Mouse (Mus musculus): ENCODE data around the gene Tssk4. TPM values are rescaled to one million over a fixed set of nuclear protein-coding genes. Genes with fewer than 3 reads are reported as not detected.

Tssk4 gene
- polyA plus RNA-seq, 1 experiment: 1.7 TPM

- H3K27ac ChIP-seq (ENCODE audit: insufficient read depth, low read depth, low read length): peak overlapping the region; percentile 92
- no peak for TF ChIP-seq CTCF (IDR thresholded peaks at IDR 0.05; ENCODE audit: low read depth, low read length)
- no peak for TF ChIP-seq POLR2A (IDR thresholded peaks at IDR 0.05; ENCODE audit: borderline replicate concordance, low read depth, low read length)
- H3K4me3 ChIP-seq (ENCODE audit: insufficient read depth, low read length): peak overlapping the region; percentile 91
- peaks cover 9% of the 10 kb centered on the region for H3K4me1 ChIP-seq (ENCODE audit: control insufficient read depth, insufficient read depth, low read length)
Observed at GRCm38 (mm10) chr14:55671486-55671832, 21.5 kb downstream of the Tssk4 start.

DNA sequence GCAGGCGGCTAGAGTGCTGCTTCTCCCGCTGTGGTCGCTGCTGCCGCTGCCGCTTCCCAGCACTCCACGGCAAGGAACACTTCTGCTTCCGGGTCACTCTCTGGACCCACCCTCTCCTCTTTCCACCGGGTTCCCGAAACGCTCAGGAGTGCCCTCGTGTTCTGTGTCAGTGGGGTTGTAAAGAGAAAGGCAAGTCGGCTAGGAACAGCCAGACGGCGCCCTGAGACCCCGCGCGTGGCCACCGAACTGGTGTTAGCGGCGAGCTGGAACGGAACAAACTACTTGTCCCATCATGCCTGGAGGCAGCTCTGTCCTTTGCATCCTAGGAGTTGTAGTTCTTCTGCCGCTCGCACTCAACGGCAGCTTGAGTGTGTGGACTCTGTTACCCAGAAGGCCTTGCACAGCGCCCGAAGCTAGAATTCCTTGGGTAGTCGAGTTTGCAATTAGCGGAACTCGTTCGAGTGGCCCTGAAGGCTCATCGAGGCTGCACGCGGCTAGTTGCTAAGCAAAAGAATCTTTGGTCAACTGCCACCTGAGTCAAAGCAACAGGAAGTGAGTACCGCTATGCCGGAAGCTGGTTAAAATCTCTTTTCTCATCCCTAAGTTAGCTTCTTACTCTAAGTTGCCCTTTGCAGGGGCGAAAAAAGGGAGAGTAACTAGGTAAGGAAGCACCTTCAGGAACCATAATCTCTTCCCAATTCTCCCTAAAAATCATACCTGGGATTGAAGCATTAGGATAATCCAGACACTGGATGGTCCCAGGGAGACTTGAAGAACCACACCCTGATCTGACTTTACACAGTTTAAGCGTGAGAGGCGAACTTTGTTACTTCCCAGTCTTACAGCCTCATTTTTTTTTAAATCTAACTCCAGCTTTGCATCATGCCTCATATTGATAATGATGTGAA lies 22.1 kb downstream of the Tssk4 start, which contains the start of the genes Gmpr2 and Nedd8:
Gmpr2 (plus strand) TSS at position 109 of the 908 bp plus-strand sequence.
Nedd8 (minus strand) TSS at position 292 of the 908 bp plus-strand sequence.
- TF ChIP-seq POLR2A (IDR thresholded peaks at IDR 0.05; ENCODE audit: borderline replicate concordance, low read depth, low read length): no peak
- no peak for TF ChIP-seq CTCF (IDR thresholded peaks at IDR 0.05; ENCODE audit: low read depth, low read length)
- Histone ChIP-seq H3K27ac (ENCODE audit: insufficient read depth, low read depth, low read length) (peak within 1 kb of the TSS; percentile 92), H3K4me3 (ENCODE audit: insufficient read depth, low read length) (peak within 1 kb of the TSS; percentile 91), H3K4me1 (ENCODE audit: control insufficient read depth, insufficient read depth, low read length) (peaks cover 15% of the 10 kb centered on the region)

- TF ChIP-seq POLR2A (IDR thresholded peaks at IDR 0.05; ENCODE audit: borderline replicate concordance, low read depth, low read length) (no peak), CTCF (IDR thresholded peaks at IDR 0.05; ENCODE audit: low read depth, low read length) (no peak)
- Histone ChIP-seq H3K4me3 (ENCODE audit: insufficient read depth, low read length) (peak overlapping the region; percentile 66), H3K4me1 (ENCODE audit: control insufficient read depth, insufficient read depth, low read length) (peaks cover 18% of the 10 kb centered on the region), H3K27ac (ENCODE audit: insufficient read depth, low read depth, low read length) (peak overlapping the region; percentile 53; the same call in 1 of the 2 replicates)
Observed at GRCm38 (mm10) chr14:55672741-55673060, 22.7 kb downstream of the Tssk4 start.

DNA sequence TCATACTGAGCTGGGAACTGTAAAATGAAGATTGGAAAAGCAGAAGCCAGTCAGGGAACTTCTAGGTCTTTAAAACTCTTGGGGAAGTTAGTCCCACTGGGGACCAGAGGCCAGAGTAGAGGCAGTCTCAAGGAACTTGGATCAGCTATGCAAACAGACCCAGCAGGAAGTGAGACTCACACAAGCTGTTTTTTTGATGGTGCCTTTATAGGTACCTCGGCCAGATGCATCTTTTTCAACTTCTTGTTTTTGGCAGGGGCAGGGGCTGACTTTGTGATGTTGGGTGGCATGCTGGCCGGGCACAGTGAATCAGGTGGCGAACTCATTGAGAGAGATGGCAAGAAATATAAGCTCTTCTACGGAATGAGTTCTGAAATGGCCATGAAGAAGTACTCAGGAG lies 27.6 kb downstream of the Tssk4 start:
- peaks cover 26% of the 10 kb centered on the region for H3K4me1 ChIP-seq (ENCODE audit: control insufficient read depth, insufficient read depth, low read length)
- H3K4me3 ChIP-seq (ENCODE audit: insufficient read depth, low read length): no peak overlapping the region
- H3K27ac ChIP-seq (ENCODE audit: insufficient read depth, low read depth, low read length): no peak overlapping the region
- TF ChIP-seq POLR2A (IDR thresholded peaks at IDR 0.05; ENCODE audit: borderline replicate concordance, low read depth, low read length) (no peak), CTCF (IDR thresholded peaks at IDR 0.05; ENCODE audit: low read depth, low read length) (no peak)

- Histone ChIP-seq H3K4me3 (ENCODE audit: insufficient read depth, low read length) (peak within 1 kb of the TSS; percentile 87), H3K4me1 (ENCODE audit: control insufficient read depth, insufficient read depth, low read length) (peaks cover 32% of the 10 kb centered on the region), H3K27ac (ENCODE audit: insufficient read depth, low read depth, low read length) (peak within 1 kb of the TSS; percentile 61)
- TF ChIP-seq CTCF (IDR thresholded peaks at IDR 0.05; ENCODE audit: low read depth, low read length) (peak; percentile 98), POLR2A (IDR thresholded peaks at IDR 0.05; ENCODE audit: borderline replicate concordance, low read depth, low read length) (no peak)
Observed at GRCm38 (mm10) chr14:55681160-55682117, 31.5 kb downstream of the Tssk4 start, which contains the start of gene Tinf2. Gene Tinf2 (minus strand): TSS chr14:55681820.

DNA sequence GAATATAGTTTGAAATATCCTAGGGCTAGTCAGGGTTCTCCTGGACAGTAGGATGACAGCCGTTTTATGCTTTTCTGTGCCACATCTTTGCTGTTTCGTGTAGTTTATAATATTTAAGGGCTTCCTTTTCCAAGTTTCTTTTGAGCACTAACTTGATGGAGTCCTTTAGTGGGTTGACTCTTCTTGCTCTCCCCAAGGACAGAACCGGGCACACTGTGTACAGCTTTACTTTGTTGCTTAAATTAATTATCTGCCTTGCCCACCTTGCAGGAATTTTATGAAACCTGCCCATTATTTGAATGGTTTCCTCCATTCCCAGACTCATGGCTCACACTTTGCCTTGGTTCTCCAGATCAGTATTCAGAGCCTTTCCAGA lies 32.1 kb downstream of the Tssk4 start:
- Histone ChIP-seq H3K4me1 (ENCODE audit: control insufficient read depth, insufficient read depth, low read length) (peaks cover 26% of the 10 kb centered on the region), H3K4me3 (ENCODE audit: insufficient read depth, low read length) (peak overlapping the region; percentile 87), H3K27ac (ENCODE audit: insufficient read depth, low read depth, low read length) (peak overlapping the region; percentile 26)
- TF ChIP-seq CTCF (IDR thresholded peaks at IDR 0.05; ENCODE audit: low read depth, low read length) (no peak), POLR2A (IDR thresholded peaks at IDR 0.05; ENCODE audit: borderline replicate concordance, low read depth, low read length) (no peak)

DNA sequence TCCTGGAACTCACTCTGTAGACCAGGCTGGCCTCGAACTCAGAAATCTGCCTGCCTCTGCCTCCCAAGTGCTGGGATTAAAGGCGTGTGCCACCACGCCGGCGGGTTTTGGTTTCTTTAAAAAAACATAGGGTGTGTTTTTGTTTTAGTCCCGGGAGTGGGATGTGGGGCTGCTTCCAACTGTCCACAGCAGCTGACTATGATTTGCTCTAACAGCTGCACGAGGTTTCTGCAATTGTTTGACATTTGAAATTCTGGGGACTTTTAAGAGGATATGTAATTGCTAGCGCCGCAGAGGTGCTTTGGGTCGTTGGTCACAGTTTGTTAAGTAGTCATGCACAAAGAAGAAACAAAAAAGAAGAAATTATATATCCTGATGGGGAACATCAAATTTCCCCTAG lies 39.4 kb downstream of the Tssk4 start:
- no peak overlapping the region for H3K27ac ChIP-seq (ENCODE audit: insufficient read depth, low read depth, low read length)

DNA sequence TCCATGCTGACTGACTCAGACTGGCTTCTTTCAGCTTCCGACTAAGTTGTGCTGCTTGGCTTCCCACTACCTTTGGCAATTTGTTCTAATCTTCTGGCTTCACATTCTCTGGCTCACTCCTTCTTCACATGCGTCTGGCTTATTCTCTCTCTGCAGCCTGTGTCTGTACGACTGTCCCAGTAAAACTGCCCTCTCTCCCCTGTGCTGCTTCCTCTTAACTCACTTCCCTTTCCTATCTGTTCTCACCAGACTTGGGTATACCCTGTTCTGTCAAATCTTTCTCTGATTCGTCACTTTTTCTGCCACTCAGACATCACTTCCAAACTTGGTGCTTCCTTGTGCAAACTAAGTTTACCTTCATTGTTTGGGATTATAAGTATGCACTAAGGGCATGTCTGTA lies 47.2 kb downstream of the Tssk4 start:
- TF ChIP-seq CTCF (IDR thresholded peaks at IDR 0.05; ENCODE audit: low read depth, low read length): no peak
- no peak for TF ChIP-seq POLR2A (IDR thresholded peaks at IDR 0.05; ENCODE audit: borderline replicate concordance, low read depth, low read length)

More for the DNA sequence above, 39.4 kb downstream of the Tssk4 start:
- Histone ChIP-seq H3K4me1 (ENCODE audit: control insufficient read depth, insufficient read depth, low read length) (peaks cover 12% of the 10 kb centered on the region), H3K4me3 (ENCODE audit: insufficient read depth, low read length) (no peak overlapping the region)
- TF ChIP-seq CTCF (IDR thresholded peaks at IDR 0.05; ENCODE audit: low read depth, low read length) (no peak), POLR2A (IDR thresholded peaks at IDR 0.05; ENCODE audit: borderline replicate concordance, low read depth, low read length) (no peak)

GRCm38 (mm10) chr14:55701131-55701530 lies 51.1 kb downstream of the Tssk4 start:
- no peak for TF ChIP-seq CTCF (IDR thresholded peaks at IDR 0.05; ENCODE audit: low read depth, low read length)
- no peak for TF ChIP-seq POLR2A (IDR thresholded peaks at IDR 0.05; ENCODE audit: borderline replicate concordance, low read depth, low read length)
- Histone ChIP-seq H3K4me1 (ENCODE audit: control insufficient read depth, insufficient read depth, low read length) (peaks cover 38% of the 10 kb centered on the region), H3K27ac (ENCODE audit: insufficient read depth, low read depth, low read length) (no peak overlapping the region), H3K4me3 (ENCODE audit: insufficient read depth, low read length) (no peak overlapping the region)

More for the DNA sequence above, 47.2 kb downstream of the Tssk4 start:
- Histone ChIP-seq H3K27ac (ENCODE audit: insufficient read depth, low read depth, low read length) (peak overlapping the region; percentile 63), H3K4me3 (ENCODE audit: insufficient read depth, low read length) (peak overlapping the region; percentile 59), H3K4me1 (ENCODE audit: control insufficient read depth, insufficient read depth, low read length) (peaks cover 26% of the 10 kb centered on the region)

Other genes starting within 250 kb of the Tssk4 start
- gene Dhrs4, start 171.4 kb upstream of the Tssk4 start, polyA plus RNA-seq (2012; ENCODE audit: insufficient read depth, insufficient read length, missing spikeins): 28.3 and 33.4 TPM in 2 replicates
- gene Carmil3, start 159.5 kb upstream of the Tssk4 start, polyA plus RNA-seq (2012; ENCODE audit: insufficient read depth, insufficient read length, missing spikeins): 0.43 TPM in 1 of 2 replicates, not detected in the other
- gene Cpne6, start 139.7 kb upstream of the Tssk4 start, polyA plus RNA-seq (2012; ENCODE audit: insufficient read depth, insufficient read length, missing spikeins): not detected in 2 replicates
- not detected in 2 replicates for gene Nrl, start 125.2 kb upstream of the Tssk4 start, polyA plus RNA-seq (2012; ENCODE audit: insufficient read depth, insufficient read length, missing spikeins)
- 34.7 and 38.6 TPM in 2 replicates for gene Pck2, start 109.9 kb upstream of the Tssk4 start, polyA plus RNA-seq (2012; ENCODE audit: insufficient read depth, insufficient read length, missing spikeins)
- 54.5 and 57.0 TPM in 2 replicates for gene Dcaf11, start 90.2 kb upstream of the Tssk4 start, polyA plus RNA-seq (2012; ENCODE audit: insufficient read depth, insufficient read length, missing spikeins)
- gene A730061H03Rik, start 89.8 kb upstream of the Tssk4 start, polyA plus RNA-seq (2012; ENCODE audit: insufficient read depth, insufficient read length, missing spikeins): not detected in 2 replicates
- gene Fitm1, start 74.6 kb upstream of the Tssk4 start, polyA plus RNA-seq (2012; ENCODE audit: insufficient read depth, insufficient read length, missing spikeins): not detected in 2 replicates
- gene Psme1, start 72.1 kb upstream of the Tssk4 start, polyA plus RNA-seq (2012; ENCODE audit: insufficient read depth, insufficient read length, missing spikeins): 382 and 397 TPM in 2 replicates
- 19.3 and 21.9 TPM in 2 replicates for gene Emc9, start 64.9 kb upstream of the Tssk4 start, polyA plus RNA-seq (2012; ENCODE audit: insufficient read depth, insufficient read length, missing spikeins)
- gene Psme2, start 59.1 kb upstream of the Tssk4 start, polyA plus RNA-seq (2012; ENCODE audit: insufficient read depth, insufficient read length, missing spikeins): 219 and 291 TPM in 2 replicates
- 38.5 and 45.6 TPM in 2 replicates for gene Rnf31, start 58.5 kb upstream of the Tssk4 start, polyA plus RNA-seq (2012; ENCODE audit: insufficient read depth, insufficient read length, missing spikeins)
- gene Irf9, start 46.6 kb upstream of the Tssk4 start, polyA plus RNA-seq (2012; ENCODE audit: insufficient read depth, insufficient read length, missing spikeins): 74.7 and 77.7 TPM in 2 replicates
- 0.25 TPM in 1 of 2 replicates, not detected in the other for gene Rec8, start 32.1 kb upstream of the Tssk4 start, polyA plus RNA-seq (2012; ENCODE audit: insufficient read depth, insufficient read length, missing spikeins)
- gene Ipo4, start 14.2 kb upstream of the Tssk4 start, polyA plus RNA-seq (2012; ENCODE audit: insufficient read depth, insufficient read length, missing spikeins): 31.4 and 33.3 TPM in 2 replicates
- gene Gm49378, start 12.3 kb upstream of the Tssk4 start, polyA plus RNA-seq (2012; ENCODE audit: insufficient read depth, insufficient read length, missing spikeins): 0.59 and 3.0 TPM in 2 replicates
- gene Tm9sf1, start 6.4 kb upstream of the Tssk4 start, polyA plus RNA-seq (2012; ENCODE audit: insufficient read depth, insufficient read length, missing spikeins): 61.9 and 64.9 TPM in 2 replicates
- gene Mdp1, start 10.3 kb downstream of the Tssk4 start, polyA plus RNA-seq (2012; ENCODE audit: insufficient read depth, insufficient read length, missing spikeins): 35.9 and 36.3 TPM in 2 replicates
- 38.8 and 41.2 TPM in 2 replicates for gene Gmpr2, start 21.8 kb downstream of the Tssk4 start, polyA plus RNA-seq (2012; ENCODE audit: insufficient read depth, insufficient read length, missing spikeins)
- 318 and 335 TPM in 2 replicates for gene Nedd8, start 21.9 kb downstream of the Tssk4 start, polyA plus RNA-seq (2012; ENCODE audit: insufficient read depth, insufficient read length, missing spikeins)
- 18.0 and 19.5 TPM in 2 replicates for gene Tinf2, start 31.6 kb downstream of the Tssk4 start, polyA plus RNA-seq (2012; ENCODE audit: insufficient read depth, insufficient read length, missing spikeins)
- 0.59 and 1.1 TPM in 2 replicates for gene Tgm1, start 63.7 kb downstream of the Tssk4 start, polyA plus RNA-seq (2012; ENCODE audit: insufficient read depth, insufficient read length, missing spikeins)
- 28.2 and 29.4 TPM in 2 replicates for gene Rabggta, start 72.1 kb downstream of the Tssk4 start, polyA plus RNA-seq (2012; ENCODE audit: insufficient read depth, insufficient read length, missing spikeins)
- gene Dhrs1, start 95.5 kb downstream of the Tssk4 start, polyA plus RNA-seq (2012; ENCODE audit: insufficient read depth, insufficient read length, missing spikeins): 117 and 120 TPM in 2 replicates
- 17.1 and 22.1 TPM in 2 replicates for gene Nop9, start 95.5 kb downstream of the Tssk4 start, polyA plus RNA-seq (2012; ENCODE audit: insufficient read depth, insufficient read length, missing spikeins)
- gene Cideb, start 108.3 kb downstream of the Tssk4 start, polyA plus RNA-seq (2012; ENCODE audit: insufficient read depth, insufficient read length, missing spikeins): 0.67 TPM in 1 of 2 replicates, not detected in the other
- 0.15 and 0.25 TPM in 2 replicates for gene Ltb4r2, start 111.2 kb downstream of the Tssk4 start, polyA plus RNA-seq (2012; ENCODE audit: insufficient read depth, insufficient read length, missing spikeins)
- 1.5 and 1.7 TPM in 2 replicates for gene Ltb4r1, start 115.8 kb downstream of the Tssk4 start, polyA plus RNA-seq (2012; ENCODE audit: insufficient read depth, insufficient read length, missing spikeins)
- gene Adcy4, start 133.9 kb downstream of the Tssk4 start, polyA plus RNA-seq (2012; ENCODE audit: insufficient read depth, insufficient read length, missing spikeins): not detected in 2 replicates
- gene Ripk3, start 138.7 kb downstream of the Tssk4 start, polyA plus RNA-seq (2012; ENCODE audit: insufficient read depth, insufficient read length, missing spikeins): 28.4 and 31.8 TPM in 2 replicates
- gene Nfatc4, start 173.0 kb downstream of the Tssk4 start, polyA plus RNA-seq (2012; ENCODE audit: insufficient read depth, insufficient read length, missing spikeins): 0.36 and 0.99 TPM in 2 replicates
- gene Nynrin, start 203.8 kb downstream of the Tssk4 start, polyA plus RNA-seq (2012; ENCODE audit: insufficient read depth, insufficient read length, missing spikeins): 2.3 and 3.2 TPM in 2 replicates
- gene Cbln3, start 234.2 kb downstream of the Tssk4 start, polyA plus RNA-seq (2012; ENCODE audit: insufficient read depth, insufficient read length, missing spikeins): 0.16 TPM in 1 of 2 replicates, not detected in the other
- 26.8 and 28.9 TPM in 2 replicates for gene Khnyn, start 234.8 kb downstream of the Tssk4 start, polyA plus RNA-seq (2012; ENCODE audit: insufficient read depth, insufficient read length, missing spikeins)

Measured in bone marrow macrophage, adult 2 months (primary cell).